Mouse (Mus musculus) layer of hippocampus, postnatal 36 days (tissue): ENCODE results near the gene Dnmt1. TPM values are rescaled to one million over a fixed set of nuclear protein-coding genes. Genes with fewer than 3 reads are reported as not detected.
"Not testable (repeated sequence)": the region's sequence is repeated elsewhere in the genome, so short reads cannot be mapped to it uniquely, and the experiment has no call there.

Source experiments
- DNase-seq, 2 experiments: peaks; one replicate each; pipeline ENCODE4 v3.0.0; 2022
- total RNA-seq, 2 experiments: library from RNA; stranded (reverse); gene quantifications; 2 replicates each; pipeline ENCODE4 v1.2.3; 2021

Dnmt1 gene
- total RNA-seq = 10 to 100 TPM; 34.0 to 35.1 TPM

DNA sequence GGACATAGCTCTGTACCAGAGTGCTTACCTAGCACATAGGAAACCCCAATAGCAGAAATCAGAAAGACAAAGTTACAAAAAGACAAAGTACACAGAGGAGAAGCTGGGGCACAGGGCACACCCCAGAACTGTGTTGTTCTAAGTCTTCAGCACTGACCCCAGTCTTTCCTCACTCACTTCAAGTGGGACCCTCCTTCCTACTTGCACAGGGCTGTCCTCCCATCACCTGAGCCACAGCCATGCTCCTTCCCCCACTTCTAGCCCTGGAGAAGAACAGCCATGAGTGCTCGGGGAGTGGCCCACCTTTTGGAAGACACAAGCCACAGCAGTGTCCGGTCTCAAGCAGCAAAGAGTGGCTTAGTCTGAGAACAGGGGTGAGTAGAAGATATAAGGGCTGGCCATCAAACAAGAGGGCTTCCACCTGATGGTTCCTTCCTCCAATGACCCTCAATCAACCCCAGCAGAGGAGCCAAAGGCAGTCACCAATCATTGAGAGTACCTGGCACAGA, at the start of gene Dnmt1:
TSS of gene Dnmt1 (minus strand) at position 459 of the 509 bp plus-strand sequence.
- DNase-seq = no peak

DNA sequence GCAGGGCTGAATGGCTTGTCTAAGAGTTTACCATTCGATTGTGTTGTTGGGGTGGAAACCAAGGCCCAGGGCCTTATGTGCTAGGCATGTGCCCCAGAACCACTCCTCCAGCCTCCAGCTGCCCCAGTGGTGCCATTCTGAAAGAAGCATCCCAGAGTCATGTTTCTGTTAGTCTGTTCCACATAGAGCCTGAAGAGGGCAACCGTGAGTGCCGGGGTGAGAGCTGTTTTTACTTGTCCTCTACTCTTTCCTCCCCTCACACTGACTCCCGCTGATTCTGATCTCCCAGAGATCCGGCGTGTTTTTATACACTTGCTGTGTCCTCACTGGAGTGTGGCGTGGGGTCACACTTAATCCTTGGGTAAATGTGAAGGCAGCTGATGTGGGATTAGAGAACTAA, 48.3 kb upstream of the Dnmt1 start:
- no peak for DNase-seq

DNA sequence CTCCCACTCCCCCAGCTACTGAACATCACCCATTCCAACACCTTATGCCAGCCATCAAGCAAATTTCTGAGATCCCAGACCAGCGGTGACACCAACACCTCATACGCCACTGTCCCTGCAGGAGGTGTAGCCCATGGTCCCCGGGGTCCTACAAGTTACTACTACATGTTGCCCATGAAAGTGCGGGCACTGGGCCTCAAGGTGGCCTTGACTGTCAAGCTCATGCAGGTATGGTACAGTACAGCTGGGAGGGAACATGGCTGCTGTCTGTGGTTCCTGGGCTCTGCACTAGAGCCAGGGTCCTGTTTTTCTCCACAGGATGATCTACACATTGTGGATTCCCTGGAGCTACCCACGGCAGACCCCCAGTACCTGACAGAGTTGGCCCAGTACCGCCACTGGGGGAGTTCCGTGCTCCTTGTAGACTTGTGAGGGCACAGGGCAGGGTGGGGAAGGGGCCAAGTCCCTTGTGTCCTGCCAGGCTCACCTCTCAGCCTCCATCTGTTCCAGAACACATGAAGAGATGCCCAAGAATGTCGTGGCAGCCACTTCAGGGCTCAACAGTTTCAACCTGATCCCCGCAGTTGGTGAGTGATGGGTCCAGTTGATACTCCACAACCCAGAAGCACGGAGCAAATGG, 47.7 kb upstream of the Dnmt1 start:
- no peak for DNase-seq

DNA sequence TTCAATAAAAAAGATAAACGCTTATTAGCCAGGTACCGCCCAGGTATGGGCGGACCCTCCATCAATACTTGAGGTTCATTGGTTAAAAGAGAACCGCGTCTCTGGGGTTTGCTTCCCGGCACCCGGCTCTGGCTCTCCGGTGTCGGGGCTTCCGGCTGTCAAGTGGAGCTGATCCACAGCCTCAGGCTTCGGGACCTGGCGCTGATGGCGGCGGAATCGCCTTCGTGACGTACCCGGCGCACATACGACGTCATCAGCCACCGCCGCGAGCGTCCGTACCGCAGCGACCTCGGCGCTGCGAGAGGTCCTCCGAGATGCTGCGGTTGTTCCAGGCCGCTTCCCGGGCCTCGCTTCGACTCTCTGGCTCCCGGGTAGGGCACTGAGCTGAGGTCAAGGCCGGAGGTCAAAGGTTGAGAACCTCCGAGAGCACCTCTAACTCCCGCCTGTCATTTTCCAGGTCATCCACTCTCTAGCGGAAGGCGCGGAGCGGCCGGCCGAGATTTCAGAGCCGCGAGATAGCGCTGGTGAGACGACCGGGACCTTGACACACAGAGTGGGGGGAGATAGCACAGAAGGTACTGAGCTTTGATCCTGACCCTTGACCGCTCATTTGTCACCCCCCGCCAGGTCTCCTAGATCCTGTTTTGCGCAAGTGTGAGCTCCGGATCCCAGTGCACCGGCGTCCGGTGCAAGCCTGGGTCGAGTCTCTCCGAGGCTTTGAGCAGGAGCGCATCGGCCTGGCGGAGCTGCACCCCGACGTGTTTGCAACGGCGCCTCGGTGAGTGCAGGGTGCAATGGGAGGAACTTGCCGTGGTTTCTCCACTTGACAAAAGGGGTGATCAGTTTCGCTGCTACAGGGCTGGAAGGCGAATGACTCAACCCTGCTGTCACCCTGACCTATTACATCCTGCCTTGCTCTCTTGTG, 43.2 kb upstream of the Dnmt1 start, which contains the start of gene Mrpl4:
TSS of gene Mrpl4 (plus strand) at position 112 of the 925 bp plus-strand sequence.
- peak; percentile 89 to 90 for DNase-seq

DNA sequence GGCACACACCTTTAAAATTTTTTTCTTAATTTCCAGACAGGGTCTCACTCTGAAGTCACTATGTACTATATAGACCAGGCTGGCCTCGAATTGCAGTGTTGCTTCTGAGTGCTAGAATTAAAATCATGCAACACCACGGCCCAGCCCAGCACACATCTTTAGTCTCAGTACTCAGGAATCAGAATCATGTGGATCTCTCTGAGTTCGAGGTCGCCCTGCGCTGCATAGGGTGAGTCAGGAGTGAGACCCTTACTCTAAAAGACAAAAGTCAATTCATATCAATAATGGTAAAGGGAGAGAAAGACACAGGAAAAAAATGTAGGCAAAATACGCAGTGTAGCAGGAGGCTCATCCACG, 42.6 kb upstream of the Dnmt1 start:
- DNase-seq = no peak

DNA sequence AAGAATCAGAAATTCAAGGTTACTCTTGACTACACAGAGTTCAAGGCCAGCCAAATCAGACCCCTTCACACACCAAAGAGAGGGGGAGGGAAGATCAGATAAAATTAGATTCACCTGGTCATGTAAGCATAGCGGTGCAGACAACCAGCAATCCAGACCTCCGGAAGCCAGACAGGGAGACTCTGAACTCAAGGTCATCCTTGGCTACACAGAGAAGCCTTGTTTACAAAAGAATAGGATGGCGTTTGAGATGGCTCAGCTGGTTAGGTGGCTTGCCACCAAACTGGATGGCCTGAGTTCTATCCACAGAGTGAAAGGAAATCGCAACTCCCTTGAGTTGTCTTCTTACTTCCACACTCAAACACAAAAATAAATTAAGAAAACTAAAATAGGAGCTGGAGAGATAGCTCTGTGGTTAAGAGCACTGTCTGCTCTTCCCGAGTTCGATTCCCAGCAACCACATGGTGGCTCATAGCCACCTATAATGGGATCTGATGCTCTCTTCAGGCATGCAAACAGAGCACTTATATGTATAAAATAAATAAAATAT, 42.0 kb upstream of the Dnmt1 start:
- DNase-seq = no peak

DNA sequence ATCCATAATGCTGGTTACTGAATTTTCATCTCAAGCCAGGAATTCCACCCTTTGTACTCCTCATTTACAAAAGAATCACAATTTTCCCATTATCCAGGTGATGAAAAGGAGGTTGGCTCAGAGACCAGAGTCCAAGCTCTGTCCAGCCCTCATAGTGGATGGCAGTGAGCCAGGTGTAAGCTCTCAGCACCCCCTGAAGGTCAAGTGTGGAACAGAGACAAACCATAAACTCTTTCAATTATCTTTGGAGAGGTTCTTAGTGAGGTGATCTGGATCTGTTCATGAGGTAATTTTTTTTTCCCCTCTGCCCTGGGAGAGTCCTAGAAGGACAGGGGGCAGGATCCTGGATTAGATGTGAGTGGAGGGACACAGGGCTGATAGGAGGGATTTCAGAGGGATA, 41.1 kb upstream of the Dnmt1 start:
- DNase-seq = no peak

DNA sequence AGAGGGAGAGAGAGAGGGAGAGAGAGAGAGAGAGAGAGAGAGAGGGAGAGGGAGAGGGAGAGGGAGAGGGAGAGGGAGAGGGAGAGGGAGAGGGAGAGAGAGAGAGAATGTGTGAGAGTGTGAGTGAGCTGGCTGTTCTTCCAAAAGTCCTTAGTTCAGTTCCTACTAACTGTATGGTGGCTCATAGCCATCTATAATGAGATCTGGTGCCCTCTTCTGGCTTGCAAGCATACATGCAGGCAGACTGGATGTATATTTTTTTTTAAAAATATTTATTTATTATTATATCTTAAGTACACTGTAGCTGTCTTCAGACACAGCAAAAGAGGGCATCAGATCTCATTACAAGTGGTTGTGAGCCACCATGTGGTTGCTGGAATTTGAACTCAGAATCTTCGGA, 38.6 kb upstream of the Dnmt1 start:
- DNase-seq = not testable (repeated sequence)

DNA sequence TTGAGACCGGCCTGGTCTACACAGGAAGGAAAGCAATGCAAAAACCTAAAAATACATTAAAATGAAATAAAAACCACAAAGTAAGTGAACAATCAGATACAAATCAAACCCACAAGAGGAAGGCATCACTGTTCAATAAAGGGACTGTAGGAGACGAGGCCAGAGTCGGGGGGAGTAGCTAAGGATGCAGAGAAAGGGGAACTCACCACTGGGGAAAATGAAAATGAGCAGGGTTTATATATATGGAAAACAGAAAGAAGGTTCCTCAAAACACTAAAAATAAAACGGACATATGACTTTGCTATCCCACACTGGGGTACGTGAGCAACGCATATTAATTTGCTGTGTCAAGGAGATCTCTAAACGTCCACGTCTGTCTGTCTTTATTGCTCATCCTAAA, 37.4 kb upstream of the Dnmt1 start:
- no peak for DNase-seq

DNA sequence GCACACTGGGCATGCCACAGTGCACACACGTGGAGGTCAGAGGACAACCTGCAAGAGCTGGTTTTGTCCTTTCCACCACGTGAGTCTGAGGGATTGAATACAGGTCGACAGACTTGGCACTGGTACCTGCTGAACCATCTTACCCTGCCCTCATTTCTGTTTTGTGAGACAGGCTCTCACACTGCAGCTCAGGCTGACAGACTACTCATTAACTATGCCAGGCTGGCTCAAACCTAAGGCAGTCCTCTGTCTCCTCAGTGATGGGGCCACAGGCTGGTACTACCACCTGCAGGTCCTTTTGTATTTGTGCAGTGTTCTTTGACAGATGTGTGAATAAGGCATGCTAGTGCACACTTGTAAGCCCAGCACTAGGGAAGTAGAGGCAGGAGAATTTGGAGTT, 35.4 kb upstream of the Dnmt1 start:
- DNase-seq = no peak

DNA sequence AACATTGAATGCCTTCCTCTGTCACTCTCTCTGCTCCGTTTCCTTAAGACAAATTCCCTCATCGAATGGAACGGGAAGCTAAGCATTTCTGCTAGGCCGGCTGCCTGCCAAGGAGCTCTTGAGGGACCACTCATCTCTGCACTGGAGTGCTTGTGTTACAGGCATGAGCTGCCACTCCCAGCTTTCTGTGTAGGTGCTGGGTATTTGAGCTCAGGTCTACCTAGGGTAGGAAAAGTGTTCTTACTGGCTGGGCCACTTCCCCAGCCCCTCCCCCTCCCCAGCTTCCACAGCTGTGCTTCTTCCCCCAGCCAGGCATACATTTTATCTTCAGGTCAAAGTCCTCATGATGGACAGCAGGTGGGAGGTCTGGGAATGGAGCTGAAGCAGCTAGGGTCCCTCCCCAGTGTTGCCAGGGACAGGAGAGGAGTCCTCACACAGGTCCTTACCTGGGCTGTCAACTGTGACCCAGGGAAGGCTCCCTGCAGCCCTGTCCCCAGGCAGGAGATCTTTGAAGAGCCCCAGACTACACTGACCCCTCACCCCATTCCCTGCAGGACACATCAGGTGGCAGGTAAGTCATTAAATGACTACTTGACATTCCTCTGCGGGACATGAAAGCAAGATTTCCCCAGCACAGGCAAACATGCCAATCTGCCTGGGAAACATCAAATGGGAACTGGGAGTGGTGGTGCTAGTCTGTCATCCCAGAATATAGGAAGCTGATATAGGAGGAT, 33.6 kb upstream of the Dnmt1 start:
- DNase-seq = no peak

DNA sequence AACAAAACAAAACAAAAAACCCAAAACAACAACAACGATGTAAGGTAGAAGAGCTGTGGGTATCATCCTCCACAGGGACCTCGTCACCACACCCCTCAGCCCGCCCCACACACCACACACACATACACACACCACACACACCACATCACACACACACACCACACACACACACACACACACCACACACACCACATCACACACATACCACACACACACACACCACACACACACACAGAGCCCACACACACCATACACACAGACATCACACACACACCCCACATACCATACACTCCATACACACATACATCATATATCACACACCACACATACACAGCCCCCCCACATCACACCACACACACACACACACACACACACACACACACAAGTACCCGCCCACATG, 31.9 kb upstream of the Dnmt1 start:
- no peak for DNase-seq

DNA sequence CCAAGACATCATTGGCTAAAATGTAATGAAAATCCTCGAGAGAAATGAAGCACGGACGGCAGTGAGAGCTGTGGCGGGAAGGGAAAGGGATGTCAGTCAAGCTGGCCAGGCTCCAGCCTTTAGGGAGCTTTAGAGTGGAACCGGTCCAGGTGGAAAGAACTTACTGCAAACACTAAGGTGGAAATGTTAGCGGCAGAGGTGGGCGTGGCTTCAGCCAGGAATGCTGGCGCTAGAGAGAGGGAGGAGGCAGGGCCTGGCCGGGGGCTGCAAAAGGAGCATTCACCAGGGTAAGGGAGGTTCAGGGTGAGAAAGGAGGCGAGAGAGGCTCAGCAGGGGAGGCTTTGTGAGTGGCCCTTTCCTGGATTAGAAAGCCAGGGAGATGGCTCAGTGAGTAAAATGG, 31.2 kb upstream of the Dnmt1 start:
- DNase-seq = no peak

DNA sequence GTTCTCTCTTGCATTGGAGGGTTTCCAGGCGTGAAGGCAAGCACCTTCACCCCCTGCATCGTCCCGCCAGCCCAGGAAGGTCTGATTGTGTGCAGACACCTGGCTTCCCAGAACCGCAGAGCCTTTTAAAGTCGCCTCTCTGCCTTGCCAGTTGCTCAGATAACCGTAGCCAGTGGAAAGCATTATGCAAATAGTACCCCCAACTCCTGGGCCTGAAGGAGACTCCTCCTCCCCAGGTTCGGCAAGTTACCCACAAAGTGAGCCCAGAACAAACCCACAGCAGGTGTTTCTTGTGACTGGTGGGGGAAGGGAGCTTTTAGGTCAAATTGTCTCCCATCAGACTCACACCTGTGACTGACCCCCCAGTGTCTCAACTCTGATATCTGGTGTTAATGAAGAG, 28.3 kb upstream of the Dnmt1 start:
- no peak for DNase-seq

DNA sequence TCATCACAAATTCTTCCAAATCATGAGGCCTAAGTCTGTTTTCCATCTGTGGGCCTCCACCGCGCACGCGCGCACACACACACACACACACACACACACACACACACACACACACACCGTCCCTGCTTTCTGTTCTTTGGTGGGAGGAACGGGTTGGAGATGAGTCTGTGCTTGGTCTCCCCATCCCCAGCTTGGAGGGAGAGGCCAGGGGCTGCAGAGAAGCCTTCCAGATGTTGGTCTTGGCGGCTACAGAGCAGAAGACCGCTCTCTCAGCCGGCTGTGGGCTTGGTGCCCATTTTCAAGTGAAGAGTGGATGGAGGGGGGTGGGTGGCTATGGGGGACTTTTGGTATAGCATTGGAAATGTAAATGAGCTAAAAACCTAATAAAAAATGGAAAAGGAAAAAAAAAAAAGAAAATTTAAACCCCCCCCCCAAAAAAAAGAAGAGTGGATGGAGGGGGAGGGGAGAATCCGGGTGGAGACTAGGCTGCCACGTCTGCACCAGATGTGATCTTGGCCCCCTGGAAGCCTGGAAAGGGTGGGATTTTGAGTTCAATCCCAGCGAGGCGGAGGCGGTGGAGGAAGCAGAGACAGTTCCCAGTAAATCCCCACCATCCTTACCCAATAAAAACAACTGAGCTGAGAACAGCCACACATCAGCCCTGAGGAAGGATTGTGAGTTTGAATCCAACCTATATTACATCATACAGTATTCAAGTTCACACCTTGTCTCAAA, 27.4 kb upstream of the Dnmt1 start:
- DNase-seq = no peak

DNA sequence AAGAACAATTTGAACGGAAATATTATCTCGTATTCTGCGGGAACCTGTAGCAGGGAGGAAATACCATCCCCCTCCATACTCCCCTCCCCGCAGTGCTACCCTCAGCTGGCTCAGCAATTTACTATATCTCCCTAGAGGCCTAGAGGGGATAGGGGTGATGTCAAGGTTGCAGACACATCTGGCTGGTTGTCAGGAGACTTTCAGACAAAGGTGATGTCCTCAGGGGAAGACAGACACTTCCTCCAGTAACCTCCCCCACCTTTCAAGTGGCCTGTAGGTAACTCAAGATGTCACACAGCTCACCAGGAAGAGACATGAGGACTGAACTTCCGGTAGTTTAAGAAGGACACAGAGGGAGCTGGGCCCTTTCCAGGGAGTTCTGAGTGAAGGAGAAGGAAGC, 23.5 kb upstream of the Dnmt1 start:
- no peak for DNase-seq

DNA sequence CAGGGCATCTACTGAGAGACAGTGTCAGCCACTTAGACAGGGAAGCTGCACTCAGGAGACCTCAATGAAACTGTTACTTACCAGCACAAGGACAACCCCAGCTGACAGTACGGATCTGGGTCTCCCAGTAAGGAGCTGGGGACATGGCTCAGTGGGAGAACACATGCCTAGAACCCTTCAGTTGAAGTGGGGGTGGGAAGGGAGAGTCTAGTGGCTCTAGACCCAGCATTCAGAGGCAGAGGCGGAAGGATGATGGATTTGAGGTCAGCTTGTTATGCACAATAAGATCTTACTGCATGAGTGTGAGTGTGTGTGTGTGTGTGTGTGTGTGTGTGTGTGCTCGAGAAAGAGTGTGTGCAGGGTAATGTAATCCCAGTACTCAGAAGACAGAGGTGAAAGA, 22.5 kb upstream of the Dnmt1 start:
- DNase-seq = no peak

DNA sequence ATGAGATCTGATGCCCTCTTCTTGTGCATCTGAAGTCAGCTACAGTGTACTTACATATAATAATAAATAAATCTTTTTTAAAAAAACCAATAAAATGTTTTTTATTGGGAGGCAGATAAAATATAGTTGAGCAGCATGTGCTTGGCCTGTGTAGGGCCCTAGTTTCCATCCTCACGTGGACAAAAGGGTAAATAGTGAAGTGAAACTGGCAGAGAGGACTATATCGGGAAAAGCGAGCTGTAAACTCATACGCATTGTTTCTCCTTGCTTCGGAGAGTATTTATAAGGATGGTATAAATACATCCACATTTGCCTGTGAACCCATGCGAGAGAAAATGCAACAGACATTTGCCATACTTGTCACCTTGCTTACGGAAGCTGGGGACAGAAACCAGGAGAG, 20.1 kb upstream of the Dnmt1 start:
- DNase-seq = no peak

DNA sequence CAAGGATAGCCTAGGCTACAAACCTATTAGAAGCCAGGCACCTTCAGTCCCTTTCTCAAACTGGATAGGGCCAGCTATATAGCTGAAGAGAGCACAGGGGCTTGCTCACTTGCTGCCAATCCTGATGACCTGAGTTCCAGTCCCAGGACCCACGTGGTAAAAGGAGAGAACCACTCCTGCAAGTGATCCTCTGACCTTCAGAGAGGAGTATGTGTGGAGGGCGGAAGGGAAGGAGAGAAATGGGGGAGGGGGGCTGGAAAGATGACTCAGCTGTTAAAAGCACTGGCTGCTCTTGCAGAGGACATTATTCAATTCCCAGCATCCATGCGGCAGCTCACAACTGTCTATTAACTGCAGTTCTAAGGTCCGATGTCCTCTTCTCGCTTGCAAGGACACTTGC, 19.5 kb upstream of the Dnmt1 start:
- no peak for DNase-seq

DNA sequence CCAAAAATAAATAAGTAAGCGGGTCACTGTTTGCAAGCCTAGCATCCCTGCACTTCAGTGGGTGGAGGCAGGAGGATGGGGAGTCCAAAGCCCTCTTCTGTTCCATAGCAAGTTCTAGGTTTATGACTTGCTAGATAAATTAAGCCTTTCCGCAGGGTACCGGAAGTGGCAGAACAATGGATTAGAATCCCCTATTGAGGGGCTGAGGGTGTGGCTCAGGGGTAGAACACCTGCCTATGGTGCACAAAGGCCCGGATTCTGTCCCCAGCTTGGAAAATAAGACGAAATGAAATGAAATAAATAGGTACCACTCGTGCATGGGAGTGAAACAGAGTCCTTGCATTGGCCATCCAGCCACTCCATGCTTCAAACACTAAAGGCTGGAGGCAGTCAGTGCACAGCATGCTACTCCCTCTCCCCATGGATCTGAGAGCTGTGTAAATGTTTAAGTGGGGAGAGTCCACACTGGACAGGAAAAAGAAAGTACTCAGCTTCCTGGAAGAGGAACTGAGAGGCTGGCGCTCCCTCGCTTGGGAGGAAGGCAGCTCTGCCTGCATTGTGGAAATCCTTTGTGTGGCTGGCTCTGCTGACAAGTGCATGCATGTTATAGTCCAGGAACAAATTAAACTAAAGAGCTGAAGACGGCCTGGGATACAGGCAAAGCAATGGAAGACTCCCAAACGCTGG, 18.9 kb upstream of the Dnmt1 start:
- no peak for DNase-seq

DNA sequence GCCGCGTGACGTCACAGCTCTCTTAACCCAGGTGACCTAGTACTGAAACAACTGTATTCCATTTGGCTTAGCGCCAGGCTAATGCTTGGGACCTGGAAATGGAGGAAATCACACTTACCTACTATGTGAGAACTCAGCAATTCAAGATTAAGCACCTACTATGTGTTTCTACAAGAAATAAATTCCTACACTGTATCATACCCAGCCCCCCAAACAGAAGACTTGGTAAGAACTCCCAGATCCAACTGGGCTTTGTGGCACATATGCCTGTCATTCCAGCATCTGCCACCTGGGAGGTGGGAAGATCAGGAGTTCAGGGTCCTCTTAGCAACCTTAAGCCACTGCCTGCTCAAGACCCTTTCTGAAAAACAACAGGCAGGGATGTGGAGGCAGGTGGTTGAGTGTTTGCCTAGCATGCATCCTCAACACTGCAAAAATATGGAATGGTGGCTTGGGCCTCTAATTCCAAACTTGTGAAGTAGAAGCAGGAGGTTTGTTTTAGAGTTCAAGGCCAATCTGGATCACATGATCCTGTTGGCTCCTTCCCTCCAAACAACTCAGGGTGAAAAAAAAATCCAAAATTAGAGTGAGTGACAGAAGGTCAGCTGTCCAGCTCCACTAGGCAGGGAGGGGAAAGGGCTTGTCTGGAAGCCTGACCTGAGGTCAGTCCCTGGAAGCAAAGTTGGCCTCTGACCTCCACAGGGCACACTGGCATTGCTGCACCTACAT, 17.4 kb upstream of the Dnmt1 start:
- DNase-seq = no peak
